Mouse (Mus musculus): Measurements from ENCODE around the gene 1700025G04Rik.
A peak's percentile ranks its signal among the peaks of the same experiment; 100 is the strongest.

Gene 1700025G04Rik

DNA sequence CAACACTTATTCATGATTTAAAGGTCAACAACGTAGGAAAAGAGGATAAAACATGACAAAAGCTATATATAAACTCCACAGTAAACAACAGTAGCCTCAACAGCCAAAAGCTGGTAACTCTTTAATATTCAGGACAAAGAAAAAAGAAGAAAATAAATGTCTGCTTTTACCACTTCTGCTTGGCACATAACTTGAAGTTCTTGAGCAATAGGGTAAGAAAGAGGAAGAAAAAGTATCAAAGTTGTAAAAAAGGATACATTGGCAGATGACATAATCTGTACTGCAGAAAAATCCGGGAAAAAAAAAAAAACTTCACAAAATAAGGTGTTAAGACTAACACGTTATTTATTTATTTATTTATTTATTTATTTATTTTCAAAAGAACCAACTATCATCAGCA is 131.5 kb downstream of the 1700025G04Rik start:
- DNase-seq = no peak

DNA sequence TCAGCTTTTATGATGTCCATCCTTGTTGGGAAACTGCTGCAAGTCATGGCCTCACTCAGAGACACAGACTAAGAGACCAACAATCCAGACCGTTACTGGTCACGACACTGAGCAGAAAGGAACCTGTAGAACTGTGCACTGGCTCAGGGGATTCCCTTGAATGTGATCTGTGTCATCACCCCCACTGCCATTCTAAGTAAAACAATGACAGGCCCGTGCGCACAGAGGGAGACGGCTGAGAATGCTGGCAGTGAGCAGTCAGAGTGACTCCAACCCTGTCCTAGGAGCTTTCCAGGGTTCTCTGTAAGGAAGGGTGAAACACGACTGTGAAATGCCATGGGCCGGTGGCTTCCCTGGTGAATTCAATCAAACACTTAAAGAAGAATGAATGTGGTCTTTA is 132.3 kb downstream of the 1700025G04Rik start:
- DNase-seq = no peak

- no peak for DNase-seq
Measured at GRCm38 (mm10) chr1:151955866-151956265, 134.1 kb downstream of the 1700025G04Rik start.

DNA sequence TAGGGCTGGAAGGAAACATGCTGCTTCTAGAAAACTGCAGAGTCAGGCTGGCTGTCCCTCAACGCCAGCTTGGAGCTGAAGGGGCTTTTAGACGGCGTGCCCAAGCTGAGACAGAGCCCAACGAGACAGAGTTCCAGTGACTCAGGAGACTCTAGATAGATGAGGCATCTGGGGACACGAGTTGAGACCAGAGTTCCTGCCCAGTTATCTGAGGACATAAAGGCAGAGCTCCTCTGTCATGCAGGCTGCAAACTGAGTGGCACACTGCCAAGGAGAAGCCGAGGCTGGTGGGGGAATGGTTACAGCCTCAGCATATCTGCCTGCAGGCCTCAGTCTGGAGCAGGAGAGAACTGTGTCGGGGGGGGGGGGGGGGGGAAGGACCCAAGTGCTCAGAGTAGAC is 136.4 kb downstream of the 1700025G04Rik start:
- DNase-seq = peak; percentile 59 to 72

GRCm38 (mm10) chr1:151948065-151948464 is 141.9 kb downstream of the 1700025G04Rik start:
- DNase-seq = peak; percentile 21 to 34

DNA sequence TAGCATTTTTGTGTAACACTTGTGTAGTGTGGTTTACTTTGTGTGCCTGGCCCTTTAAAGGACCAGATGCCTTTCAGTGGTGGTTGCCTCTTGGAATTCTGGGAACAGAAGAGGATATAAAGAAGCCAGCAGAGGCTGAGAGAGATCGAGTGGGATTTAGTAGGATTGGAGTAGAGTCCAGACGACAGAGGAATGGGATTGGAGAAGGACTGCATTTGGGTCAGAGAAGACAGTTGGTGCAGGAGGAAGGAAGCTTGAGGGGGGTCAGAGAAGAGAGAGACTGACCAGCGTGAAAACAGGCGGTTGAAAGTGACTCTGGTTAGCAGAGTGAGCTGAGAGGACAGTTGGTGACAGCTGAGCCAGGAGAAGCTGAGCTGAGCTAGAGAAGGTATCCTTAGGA is 142.4 kb downstream of the 1700025G04Rik start:
- peak; percentile 5 to 11 for DNase-seq

DNA sequence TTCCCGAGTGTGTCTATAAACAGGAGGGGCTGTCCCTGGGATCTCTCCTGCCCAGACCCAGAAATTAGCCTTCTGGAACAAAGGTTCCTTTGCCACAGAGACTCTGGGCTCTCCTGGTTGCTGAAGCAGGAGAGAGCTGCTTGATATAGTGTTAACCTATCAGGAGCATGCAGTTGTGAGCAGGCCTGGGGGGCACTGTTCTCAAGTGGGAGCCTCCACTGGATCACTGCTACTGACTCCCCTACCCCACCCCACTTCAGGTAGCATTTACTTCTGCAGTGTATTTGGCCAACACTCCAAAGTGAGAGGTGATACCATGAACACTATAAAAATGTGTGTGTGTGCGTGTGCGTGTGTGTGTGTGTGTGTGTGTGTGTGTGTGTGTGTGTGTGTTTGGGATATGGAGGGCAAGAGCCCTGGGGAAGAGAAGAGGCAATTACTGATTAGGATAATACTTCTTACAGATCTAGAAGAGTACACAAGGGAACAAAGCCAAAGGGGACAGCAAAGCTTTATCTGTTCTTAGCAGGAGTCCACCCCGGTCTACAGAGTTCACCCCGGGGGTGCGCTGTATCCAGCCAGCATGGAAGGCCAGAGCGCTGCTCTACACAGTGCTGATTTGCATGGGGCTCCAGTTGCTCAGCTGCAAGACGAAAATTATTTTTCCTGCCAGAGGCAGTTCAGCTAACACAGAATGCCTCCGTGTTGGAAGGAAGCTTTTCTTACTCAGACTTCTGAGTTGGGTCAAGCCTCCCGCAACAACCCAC is 145.3 kb downstream of the 1700025G04Rik start:
- DNase-seq = no peak

GRCm38 (mm10) chr1:151943681-151944237 is 146.2 kb downstream of the 1700025G04Rik start:
- DNase-seq = no peak

GRCm38 (mm10) chr1:151942972-151943654 is 146.8 kb downstream of the 1700025G04Rik start:
- no peak for DNase-seq

GRCm38 (mm10) chr1:151939987-151940386 is 149.9 kb downstream of the 1700025G04Rik start:
- DNase-seq = no peak

DNA sequence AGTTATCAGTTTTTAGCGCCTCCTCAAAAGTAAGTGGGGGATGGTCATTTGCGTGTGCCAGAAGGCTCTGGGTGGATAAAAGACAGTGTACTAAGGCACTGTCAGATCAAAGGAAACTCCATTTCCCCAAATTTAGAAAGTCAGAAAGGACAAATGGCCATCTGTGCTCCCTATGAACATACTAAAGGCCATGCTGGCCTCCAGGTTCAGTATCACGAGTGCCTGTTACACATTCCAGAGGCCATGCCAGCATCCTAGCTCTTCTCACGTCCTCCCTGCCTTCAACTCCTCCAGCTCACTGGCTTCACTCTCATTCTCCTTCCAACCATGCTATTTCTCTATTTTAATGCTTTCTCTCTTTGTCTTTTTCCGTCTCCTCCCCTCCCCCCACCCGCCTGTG is 150.4 kb downstream of the 1700025G04Rik start:
- no peak for DNase-seq

DNA sequence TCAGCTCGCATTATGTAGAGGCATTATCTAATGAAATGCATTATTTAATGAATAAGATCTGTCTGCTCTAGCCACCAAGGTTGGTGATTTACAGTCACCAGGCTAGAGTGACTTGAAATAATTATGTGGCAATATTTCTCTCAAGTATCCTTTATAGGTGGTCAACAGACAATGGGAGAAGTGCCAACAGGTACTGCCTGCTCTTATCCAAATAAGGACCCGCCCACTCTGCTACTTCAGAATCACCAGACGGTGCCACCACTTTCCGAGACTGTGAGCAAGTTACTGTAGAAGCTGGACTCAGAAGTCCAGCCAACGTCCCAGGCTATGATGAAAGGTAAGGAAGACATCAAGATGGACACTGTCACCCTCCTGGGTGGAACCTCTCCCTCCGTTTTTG is 156.3 kb downstream of the 1700025G04Rik start:
- no peak for DNase-seq

GRCm38 (mm10) chr1:151926826-151927225 is 163.1 kb downstream of the 1700025G04Rik start:
- DNase-seq = no peak

- DNase-seq = no peak
Measured at GRCm38 (mm10) chr1:151926141-151926540, 163.8 kb downstream of the 1700025G04Rik start.

DNA sequence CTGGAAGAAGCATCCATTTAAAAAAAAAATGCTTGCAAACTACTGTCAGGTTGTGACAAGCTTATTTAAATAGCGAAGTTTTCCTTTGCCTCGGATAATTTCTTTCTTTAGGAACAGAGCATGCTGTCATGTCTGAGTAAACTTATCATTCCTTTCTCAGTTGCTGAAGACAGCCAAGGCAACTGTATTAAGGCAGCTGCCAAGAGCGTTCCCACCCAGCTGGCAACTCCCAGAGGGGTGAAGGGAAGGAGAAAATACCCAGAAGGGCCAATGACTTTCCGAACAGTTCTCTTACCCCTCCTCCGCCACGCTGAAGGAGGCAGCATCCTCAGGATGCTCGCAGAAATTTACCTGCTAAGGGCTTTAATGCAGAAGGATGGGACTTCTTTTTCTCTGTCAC is 164.2 kb downstream of the 1700025G04Rik start:
- DNase-seq = no peak

GRCm38 (mm10) chr1:151918806-151919357 is 171.0 kb downstream of the 1700025G04Rik start:
- DNase-seq = no peak

GRCm38 (mm10) chr1:151917736-151918135 is 172.2 kb downstream of the 1700025G04Rik start:
- no peak for DNase-seq

DNA sequence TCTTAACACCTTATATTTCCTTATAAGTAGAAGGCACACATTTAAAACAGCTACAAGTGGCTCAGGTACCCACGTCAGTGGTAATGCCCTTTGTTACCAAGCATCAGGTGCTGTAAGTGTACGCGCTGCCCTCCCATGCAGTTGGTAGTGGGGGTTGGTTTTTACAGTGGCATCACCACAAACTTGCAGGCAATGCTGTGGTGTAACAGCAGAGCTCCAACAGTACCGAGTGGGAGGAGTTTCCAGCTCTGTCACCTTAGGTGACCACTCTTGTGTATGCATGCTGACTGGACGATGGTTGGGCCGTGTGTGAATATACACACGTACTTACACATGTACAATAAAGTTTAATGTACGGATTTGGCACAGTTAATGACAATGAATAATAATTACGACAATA is 175.4 kb downstream of the 1700025G04Rik start:
- DNase-seq = no peak

GRCm38 (mm10) chr1:151907014-151907413 is 182.9 kb downstream of the 1700025G04Rik start:
- no peak for DNase-seq

- no peak for DNase-seq
Measured at GRCm38 (mm10) chr1:151900706-151901360, 189.1 kb downstream of the 1700025G04Rik start.

DNA sequence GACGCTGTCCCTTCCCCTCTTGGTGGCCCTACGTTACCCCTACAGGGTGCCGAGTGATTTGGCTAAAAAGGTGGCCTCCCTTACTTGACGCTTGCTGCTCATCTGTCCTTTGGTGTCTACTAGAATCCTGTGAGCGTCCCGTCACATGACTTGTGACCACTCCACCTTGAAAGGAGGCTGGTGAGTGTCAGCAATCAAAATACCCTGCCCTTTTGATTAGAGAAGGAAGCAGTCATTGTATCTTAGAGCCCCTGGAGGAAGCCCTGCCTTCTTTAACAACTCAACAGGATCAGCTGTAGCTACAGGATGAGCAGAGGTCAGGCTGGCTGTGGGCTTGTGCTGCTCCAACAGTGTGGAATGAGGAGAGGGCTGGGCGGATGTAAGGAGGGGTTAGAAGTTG is 190.0 kb downstream of the 1700025G04Rik start:
- DNase-seq = no peak

DNA sequence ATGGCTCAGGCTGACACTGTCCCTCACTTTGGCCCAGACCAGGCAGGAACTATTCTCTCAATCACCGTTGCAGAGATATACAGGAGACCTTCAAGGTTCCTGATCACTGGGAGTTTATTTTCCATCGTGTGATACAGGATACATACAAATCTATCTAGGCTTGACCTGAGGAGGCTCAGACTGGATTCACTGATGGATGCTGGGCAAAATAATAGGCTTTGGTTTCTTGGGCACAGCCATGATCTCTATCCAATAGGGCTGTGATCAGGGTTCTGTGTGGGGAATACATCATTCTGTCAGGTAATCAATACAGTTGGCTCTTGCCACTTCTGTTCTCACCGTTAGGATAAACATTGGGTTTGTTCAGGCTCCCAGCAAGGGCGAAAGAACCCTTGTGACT is 194.5 kb downstream of the 1700025G04Rik start:
- DNase-seq = no peak

GRCm38 (mm10) chr1:151893976-151894375 is 195.9 kb downstream of the 1700025G04Rik start:
- peak in 1 of 2 experiments; percentile 16 for DNase-seq

Measured in kidney, postnatal 36 days (tissue).